Mouse (Mus musculus) adrenal gland, adult 8-10 months (tissue): ENCODE data around the gene Olfr656. TPM values are rescaled to one million over a fixed set of nuclear protein-coding genes. Genes with fewer than 3 reads are reported as not detected.
A peak's percentile ranks its signal among the peaks of the same experiment; 100 is the strongest.

ENCODE experiments used
- DNase-seq: peaks from one replicate; pipeline ENCODE4 v3.0.0; 2022
- total RNA-seq, 4 experiments: library from RNA; stranded (reverse); gene quantifications; 2 replicates each; pipeline ENCODE4 v1.2.4; 2022

Gene Olfr656
- total RNA-seq, result not detected

DNA sequence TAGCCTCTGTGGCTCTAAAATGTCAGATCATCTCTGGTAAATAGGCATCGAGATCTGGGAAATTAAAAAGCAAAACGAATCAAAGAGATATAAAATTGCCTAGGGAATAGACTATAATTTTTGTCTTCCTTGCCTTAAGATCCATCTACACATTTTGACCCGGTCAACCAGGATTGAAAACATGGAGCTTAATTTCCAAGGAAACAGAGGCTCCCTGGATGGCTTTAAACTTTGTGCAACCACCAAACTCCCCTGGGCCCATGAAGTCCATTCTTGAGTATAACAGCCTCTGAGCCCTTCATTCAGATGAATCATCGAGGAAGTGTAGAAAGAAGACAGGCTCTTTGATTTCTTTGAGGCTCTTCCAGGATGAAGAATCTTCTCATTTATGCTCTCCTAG is at the start of gene Olfr656:
TSS of gene Olfr656 (plus strand) at position 301 of the 400 bp plus-strand sequence.
- DNase-seq, result no peak

DNA sequence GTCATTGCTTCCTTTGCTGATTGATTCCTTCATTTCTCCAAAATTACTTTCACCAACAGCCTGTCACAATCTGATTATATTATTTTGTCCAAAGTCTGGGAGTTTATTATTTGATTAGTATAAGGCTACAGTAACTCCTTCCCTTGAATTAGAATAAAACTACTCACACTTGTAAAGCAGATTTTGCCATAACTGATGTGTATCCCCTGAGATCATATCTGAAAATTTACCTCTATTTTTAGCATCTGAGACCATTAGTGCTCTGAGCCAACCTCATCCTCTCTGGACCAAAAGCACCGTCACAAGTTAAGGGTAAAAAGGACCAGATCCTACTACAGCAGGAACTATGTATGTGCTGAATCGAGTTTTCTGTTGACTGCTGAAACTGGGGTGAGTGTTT is 36.7 kb upstream of the Olfr656 start, which contains the start of gene Olfr653:
TSS of gene Olfr653 (plus strand) at position 301 of the 400 bp plus-strand sequence.
- DNase-seq, result no peak

DNA sequence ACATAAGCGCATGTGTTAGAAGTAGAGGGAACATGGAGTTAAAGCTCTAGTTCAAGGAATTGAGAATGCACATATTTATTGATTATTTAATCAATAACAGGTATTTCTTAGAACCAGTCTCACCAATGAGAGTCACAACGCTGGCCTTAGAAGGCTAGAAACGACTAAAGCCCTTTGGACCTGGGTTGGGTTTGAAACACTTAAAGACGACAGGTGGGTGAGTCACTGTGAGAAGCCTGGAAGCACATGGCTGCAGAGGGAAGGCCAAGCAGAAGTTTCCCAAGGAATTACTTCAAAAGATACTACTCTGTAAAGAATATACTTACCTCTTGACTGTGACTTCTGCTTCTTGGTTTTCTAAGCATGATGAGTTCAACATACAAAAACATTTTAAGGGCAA is 32.9 kb upstream of the Olfr656 start:
- no peak for DNase-seq

DNA sequence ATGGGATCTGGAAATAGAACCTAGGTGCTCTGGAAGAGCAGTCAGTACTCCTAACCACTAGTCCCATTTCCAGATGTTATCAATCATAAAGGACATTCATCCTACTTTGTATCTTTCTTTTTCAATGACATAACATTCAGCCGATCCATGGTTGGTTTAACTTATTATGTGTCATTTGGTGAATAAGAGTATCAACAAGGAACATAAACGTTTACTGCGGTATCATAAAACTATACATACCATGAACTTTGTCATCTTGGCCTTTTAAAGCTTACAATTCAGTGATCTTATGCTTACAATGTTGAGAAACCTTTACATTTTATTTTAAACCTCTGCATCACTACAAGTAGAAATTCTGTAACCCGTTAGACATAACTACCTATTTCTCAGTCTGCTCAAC is 32.3 kb upstream of the Olfr656 start:
- no peak for DNase-seq

DNA sequence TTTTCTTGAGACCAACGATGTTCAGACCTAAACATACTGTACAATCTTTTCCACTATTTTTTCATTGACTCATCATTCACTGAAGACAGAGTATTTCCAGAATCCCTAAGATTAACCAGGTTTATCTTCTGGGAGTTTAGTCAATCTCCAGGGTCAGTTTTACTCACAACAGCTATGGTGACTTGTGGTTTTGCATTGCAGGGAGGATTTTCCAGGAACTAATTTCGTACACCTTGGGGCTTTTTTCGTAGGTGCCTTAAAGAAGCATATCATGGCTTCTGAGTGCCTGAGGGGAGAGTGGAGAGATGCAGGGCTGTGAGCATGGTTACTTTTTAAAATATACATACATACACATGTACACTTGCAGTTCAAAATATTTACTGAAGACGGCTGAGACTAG is 27.0 kb upstream of the Olfr656 start, which contains the start of gene Olfr654:
TSS of gene Olfr654 (plus strand) at position 301 of the 400 bp plus-strand sequence.
- no peak for DNase-seq

DNA sequence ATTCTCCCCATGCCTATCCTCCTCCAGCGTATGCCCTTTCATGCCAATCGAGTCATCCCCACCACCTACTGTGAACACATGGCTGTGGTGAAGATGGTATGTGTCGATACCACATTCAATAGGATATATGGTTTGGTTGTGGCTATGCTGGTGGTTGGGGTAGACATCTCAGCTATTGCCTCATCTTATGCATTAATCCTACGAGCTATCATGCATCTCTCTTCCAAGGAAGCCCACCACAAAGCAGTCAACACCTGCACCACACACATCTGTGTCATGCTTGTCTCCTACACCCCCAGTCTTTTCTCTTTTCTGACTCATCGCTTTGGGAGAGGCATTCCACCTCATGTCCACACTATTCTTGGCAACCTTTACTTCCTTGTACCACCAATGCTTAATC is 25.5 kb upstream of the Olfr656 start:
- no peak for DNase-seq

DNA sequence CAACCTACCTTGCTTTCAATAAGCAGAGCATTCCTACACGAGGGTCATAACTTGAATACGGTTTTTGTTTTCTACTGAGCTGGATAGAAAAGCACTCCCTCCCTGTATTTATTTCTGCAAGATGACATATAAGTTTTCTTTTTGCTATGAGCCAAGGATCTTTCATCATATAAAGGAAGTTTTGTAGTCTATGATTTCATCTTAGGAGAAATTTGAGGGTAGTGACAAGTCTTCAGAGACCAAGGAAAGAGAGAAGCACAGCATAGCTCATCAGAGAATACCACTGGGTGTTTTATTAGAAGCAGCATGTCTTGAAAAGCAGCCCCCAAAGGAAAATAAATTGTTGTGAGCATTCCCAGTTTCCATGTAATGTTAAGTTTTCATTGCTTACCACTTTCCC is 12.1 kb upstream of the Olfr656 start, which contains the start of gene Olfr655:
TSS of gene Olfr655 (minus strand) at position 101 of the 400 bp plus-strand sequence.
- DNase-seq, result no peak

DNA sequence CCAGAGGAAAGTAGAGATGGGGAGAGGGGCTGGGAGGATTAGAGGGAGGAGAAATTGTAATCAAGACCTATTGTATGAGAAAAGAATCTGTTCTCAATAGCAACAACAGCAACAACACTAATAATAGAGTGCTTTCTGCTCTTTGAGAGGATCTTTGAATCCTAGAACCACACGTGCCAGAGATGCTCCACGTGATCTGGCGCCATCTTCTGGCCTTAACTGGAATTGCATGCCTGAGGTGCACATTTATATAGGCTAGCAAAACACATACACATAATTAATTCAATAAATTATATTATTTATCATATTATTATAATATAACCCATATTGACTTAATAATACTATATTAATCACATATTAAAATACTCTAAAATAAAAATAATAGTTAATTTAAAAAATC is 10.6 kb upstream of the Olfr656 start:
- DNase-seq, result peak; percentile 2

DNA sequence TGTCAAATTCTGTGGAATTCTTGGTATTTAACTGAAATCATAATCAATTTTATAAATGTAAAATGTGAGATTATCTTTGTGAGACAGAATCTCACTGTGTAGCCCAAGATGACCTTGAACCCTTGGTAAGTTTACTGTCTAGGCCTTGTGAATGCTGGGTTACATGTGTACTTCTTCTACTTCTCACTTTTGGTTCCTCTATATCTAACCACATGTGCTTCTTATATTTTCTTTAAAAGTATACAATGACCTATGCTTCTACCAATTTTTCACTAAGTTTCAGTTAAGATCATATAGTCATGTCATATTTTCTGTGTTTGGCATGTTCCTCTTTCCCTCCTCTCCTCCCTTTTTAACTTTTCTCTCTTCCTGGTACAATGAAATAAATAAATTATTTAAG is 9.0 kb upstream of the Olfr656 start:
- DNase-seq, result no peak

DNA sequence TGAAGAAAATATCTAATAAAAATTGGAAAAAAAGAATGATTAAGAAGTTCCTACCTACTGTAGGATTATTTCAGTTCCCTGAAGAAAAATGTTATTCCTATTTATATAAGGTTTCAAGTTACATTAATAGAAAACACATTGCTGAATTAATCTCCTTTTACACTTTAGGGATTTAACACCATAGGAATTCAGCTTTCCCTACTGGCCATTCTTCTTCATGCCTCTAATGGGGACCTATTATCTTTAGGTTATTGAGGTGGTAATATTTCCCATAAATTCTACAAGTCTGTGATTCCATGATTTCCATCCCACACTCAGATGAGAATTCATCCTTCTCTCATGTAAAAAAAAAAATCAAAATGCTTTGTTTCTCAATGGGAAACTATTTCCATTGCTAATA is 10.7 kb downstream of the Olfr656 start, which contains the start of gene Olfr657:
TSS of gene Olfr657 (plus strand) at position 301 of the 400 bp plus-strand sequence.
- DNase-seq, result no peak

DNA sequence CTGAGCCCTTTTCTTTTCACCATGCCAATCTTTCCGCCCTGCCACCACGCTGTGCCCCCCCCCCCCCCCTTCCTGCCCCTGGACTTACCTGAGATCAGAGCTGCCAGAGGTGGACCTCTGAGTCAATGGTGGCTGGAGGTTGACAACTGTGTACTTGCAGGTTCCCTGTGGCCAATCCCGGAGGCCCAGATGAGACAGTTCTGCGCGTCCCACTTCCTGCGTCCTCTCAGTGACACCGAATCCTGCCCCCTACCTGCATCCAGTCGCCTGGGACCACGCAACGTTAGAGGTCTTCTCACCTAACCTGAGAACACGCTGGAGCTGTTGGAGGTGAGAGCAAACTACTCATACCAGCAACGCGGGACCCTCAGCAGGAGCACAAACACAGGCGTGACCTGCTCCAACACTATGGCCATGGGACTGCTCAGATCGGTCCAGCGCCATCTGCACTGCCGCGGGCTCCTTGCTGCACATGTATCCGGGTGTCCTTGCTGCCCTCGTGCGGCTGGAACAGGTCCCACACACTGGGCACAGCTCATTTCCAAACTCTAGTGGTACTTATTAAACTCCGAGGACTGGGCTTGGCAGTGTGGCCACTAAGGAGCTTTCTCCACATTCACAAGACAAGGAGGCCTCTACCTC is 33.2 kb downstream of the Olfr656 start, which contains the start of gene Olfr658:
TSS of gene Olfr658 (minus strand) at position 465 of the 642 bp plus-strand sequence.
- DNase-seq, result peak; percentile 11

DNA sequence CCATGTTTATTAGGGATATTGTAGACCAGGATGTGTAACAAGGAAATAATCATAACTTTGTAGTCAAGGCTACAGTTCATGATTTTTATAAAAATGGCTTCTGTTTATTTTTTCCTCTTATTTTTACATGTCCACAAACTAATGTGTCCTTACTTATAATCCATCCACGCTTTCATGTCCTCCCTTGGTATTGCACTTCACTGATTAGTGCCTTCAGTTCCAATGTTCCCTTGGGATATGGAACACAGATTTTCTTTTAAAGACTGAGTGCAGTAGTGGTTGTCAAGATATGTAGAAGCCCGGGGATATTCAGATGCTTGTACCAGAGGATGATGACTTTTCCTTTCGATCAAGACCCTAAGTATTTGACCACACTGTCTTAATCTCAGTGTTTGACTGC is 52.7 kb downstream of the Olfr656 start, which contains the start of gene Olfr659:
TSS of gene Olfr659 (plus strand) at position 301 of the 400 bp plus-strand sequence.
- no peak for DNase-seq

Other genes with a start within 250 kb of the Olfr656 start
- under 1 TPM in 3 of 4 experiments, not detected in 1; 0.06 to 0.24 (median 0.22) TPM for gene Trim30b, start 244.1 kb upstream of the Olfr656 start, total RNA-seq
- under 1 TPM in 2 of 4 experiments, not detected in 2; 0.16 to 0.17 TPM for gene Trim30c, start 213.1 kb upstream of the Olfr656 start, total RNA-seq
- gene Trim30a, start 148.8 kb upstream of the Olfr656 start, total RNA-seq, result 1 to 10 TPM; 5.7 to 9.1 (median 6.5) TPM
- gene Trim30d, start 106.1 kb upstream of the Olfr656 start, total RNA-seq, result 1 to 10 TPM; 6.8 to 8.8 (median 8.3) TPM
- not detected for gene Olfr651, start 63.8 kb upstream of the Olfr656 start, total RNA-seq
- gene Olfr652, start 53.1 kb upstream of the Olfr656 start, total RNA-seq, result not detected
- not detected for gene Olfr653, start 36.6 kb upstream of the Olfr656 start, total RNA-seq
- gene Olfr654, start 26.9 kb upstream of the Olfr656 start, total RNA-seq, result not detected
- gene Olfr655, start 12.2 kb upstream of the Olfr656 start, total RNA-seq, result not detected
- not detected for gene Olfr657, start 10.8 kb downstream of the Olfr656 start, total RNA-seq
- gene Olfr658, start 33.4 kb downstream of the Olfr656 start, total RNA-seq, result not detected
- not detected for gene Olfr659, start 52.8 kb downstream of the Olfr656 start, total RNA-seq
- gene Olfr661, start 72.5 kb downstream of the Olfr656 start, total RNA-seq, result not detected
- not detected for gene Usp17le, start 163.5 kb downstream of the Olfr656 start, total RNA-seq
- gene Usp17lb, start 228.6 kb downstream of the Olfr656 start, total RNA-seq, result not detected
- not detected for gene Usp17la, start 243.1 kb downstream of the Olfr656 start, total RNA-seq